Mouse (Mus musculus) limb, embryonic 14.5 days (tissue): ENCODE data around the gene Syt2. TPM values are rescaled to one million over a fixed set of nuclear protein-coding genes. Genes with fewer than 3 reads are reported as not detected.

Experiments used
- ATAC-seq: fragments of 200-750 bp; cut with Nextera tagmentation; 2 replicates; pipeline ENCODE4 v1.8.0; 2017; ENCODE audit warnings: low read depth, moderate number of reproducible peaks, moderate TSS enrichment; ENCODE audit not compliant: low FRiP score
- DNase-seq: peaks from one replicate; pipeline ENCODE4 v3.0.0-alpha.2; 2015; ENCODE audit warnings: low spot score
- H3K27ac ChIP-seq: fragments of 300-500 bp; sonication (generic); replicated peaks from 2 replicates; pipeline ENCODE4 v1.5.1; 2014; ENCODE audit warnings: low read depth, mild to moderate bottlenecking, low read length, moderate library complexity, mixed read lengths
- H3K27me3 ChIP-seq: fragments of 300-500 bp; sonication (generic); 2 replicates; pipeline ENCODE4 v1.6.1; 2014; ENCODE audit warnings: low read length, mixed read lengths; ENCODE audit not compliant: control insufficient read depth, insufficient read depth
- H3K36me3 ChIP-seq: fragments of 300-500 bp; sonication (generic); 2 replicates; pipeline ENCODE4 v1.6.1; 2014; ENCODE audit warnings: mild to moderate bottlenecking, low read length, moderate library complexity, mixed read lengths; ENCODE audit not compliant: control insufficient read depth, insufficient read depth
- H3K4me1 ChIP-seq: fragments of 300-500 bp; sonication (generic); 2 replicates; pipeline ENCODE4 v1.6.1; 2014; ENCODE audit warnings: antibody characterized with exemption, low read length, mixed read lengths; ENCODE audit not compliant: control insufficient read depth, insufficient read depth
- H3K4me2 ChIP-seq: fragments of 300-500 bp; sonication (generic); replicated peaks from 2 replicates; pipeline ENCODE4 v1.6.1; 2014; ENCODE audit warnings: low read depth, mild to moderate bottlenecking, low read length, moderate library complexity; ENCODE audit not compliant: severe bottlenecking
- H3K4me3 ChIP-seq: fragments of 300-500 bp; sonication (generic); replicated peaks from 2 replicates; pipeline ENCODE4 v1.5.1; 2014; ENCODE audit warnings: low read length
- H3K9ac ChIP-seq: fragments of 300-500 bp; sonication (generic); 2 replicates; pipeline ENCODE4 v1.6.1; 2014; ENCODE audit warnings: mild to moderate bottlenecking, low read depth, low read length, moderate library complexity; ENCODE audit not compliant: severe bottlenecking
- H3K9me3 ChIP-seq: fragments of 300-500 bp; sonication (generic); 2 replicates; pipeline ENCODE4 v1.6.1; 2016; ENCODE audit warnings: low read length; ENCODE audit not compliant: control insufficient read depth
- POLR2A ChIP-seq: fragments of 200-500 bp; IDR thresholded peaks from 2 replicates; pipeline ENCODE4 v1.8.0; 2012; ENCODE audit warnings: inconsistent platforms, mild to moderate bottlenecking, moderate library complexity, borderline replicate concordance; ENCODE audit not compliant: insufficient read depth, insufficient read length; ENCODE audit errors: extremely low read depth
- WGBS: fragments of 180-500 bp; shearing (Covaris S2); extraction: QIAGEN DNeasy Blood & Tissue Kit; methylation state at CpG from one replicate; pipeline ENCODE4 v1.1.7; 2014; 5-methylcytosine and 5-hydroxymethylcytosine counted together
- polyA plus RNA-seq, 2 experiments: library from polyadenylated mRNA; depleted of rRNA in 1 of 2; stranded (reverse) in 1 of 2; unstranded in 1 of 2; fragments of >200 nt; fragmentation: Nextera tagmentation in 1 of 2; extraction: Ambion mirVana in 1 of 2; gene quantifications; 2 replicates each; pipeline versions ENCODE4 v1.2.1 to v1.2.3; 2012 to 2014

The Syt2 gene
- polyA plus RNA-seq, 2 experiments: 0.44 to 1.5 TPM

DNA sequence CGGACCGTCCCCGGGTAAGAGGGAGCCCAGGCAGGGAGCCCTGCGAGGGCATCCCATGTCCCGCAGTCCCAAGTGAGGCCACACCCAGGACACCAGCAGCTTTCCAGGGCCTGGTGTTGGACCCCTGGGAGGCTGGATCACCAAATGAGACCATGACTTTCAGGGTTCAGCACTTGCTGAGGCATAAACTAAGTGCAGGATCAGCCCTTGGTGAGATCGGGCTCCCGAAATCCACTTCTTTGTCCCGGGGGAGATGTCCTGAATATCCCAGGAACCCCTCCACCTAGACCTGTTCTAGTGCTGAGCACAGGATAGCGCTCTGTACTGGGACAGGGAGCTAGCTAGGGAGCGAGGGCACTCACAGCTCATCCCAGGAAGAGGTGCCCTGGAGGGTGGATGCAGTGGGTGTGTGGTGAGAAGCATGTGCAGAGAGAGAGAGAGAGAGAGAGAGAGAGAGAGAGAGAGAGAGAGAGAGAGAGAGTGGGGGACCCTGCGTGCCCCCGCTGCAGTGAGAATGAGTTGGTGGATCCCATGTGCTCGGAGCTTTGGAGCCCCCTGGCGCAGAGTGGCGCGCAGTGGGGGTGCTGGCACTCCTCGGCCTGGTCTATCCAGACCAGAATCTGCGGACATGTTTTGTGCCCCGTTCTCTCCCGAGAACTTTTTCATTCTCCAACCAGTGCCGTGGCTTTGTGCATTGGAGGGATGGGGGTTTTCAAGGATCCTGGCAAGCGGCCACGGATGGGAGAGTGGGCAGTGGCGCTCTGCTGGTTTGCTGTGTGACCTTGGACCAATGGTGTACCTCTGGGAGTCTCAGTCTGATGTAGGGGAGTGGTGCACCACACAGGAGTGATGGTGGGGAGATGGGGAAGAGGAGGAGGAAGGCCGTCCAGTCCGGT, 63.2 kb downstream of the Syt2 start:
- DNase-seq (no peak), ATAC-seq (no peak)
- WGBS: 23% methylated on average over 21 of the region's 26 CpGs
- Histone ChIP-seq H3K36me3 (no peaks in the 10 kb centered on the region), H3K4me2 (peak overlapping the region; percentile 96), H3K27me3 (peaks cover 55% of the 10 kb centered on the region), H3K9ac (peak overlapping the region; percentile 56), H3K4me1 (peaks cover 15% of the 10 kb centered on the region; the same call in 1 of the 2 replicates), H3K9me3 (no peaks in the 10 kb centered on the region), H3K4me3 (peak overlapping the region; percentile 47), H3K27ac (no peak overlapping the region)
- no peak for TF ChIP-seq POLR2A

DNA sequence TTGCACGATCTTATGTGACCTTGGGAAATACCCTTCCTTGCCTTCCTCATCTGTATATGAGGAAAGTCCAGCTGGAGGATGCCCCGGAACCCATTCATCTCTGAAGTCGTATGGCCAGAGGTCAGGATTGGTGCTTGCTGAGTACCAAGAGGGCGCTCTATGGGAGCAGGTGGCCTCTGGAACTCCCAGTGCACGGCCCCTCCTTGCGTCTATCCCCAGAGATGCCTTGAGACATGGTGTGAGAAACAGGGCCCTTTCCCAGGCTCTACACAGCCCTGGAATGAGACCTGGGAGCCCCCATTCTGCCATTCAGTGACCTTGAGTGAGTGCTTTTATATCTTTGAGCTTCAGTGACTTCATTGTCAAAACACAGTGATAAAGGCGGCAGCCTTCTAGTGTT, 64.6 kb downstream of the Syt2 start:
- Histone ChIP-seq H3K4me2 (no peak overlapping the region), H3K27ac (no peak overlapping the region), H3K9ac (no peak overlapping the region), H3K4me1 (peaks cover 11% of the 10 kb centered on the region; the same call in 1 of the 2 replicates), H3K36me3 (no peaks in the 10 kb centered on the region), H3K4me3 (no peak overlapping the region), H3K27me3 (peaks cover 50% of the 10 kb centered on the region), H3K9me3 (no peaks in the 10 kb centered on the region)
- no peak for ATAC-seq
- DNase-seq: no peak
- TF ChIP-seq POLR2A: no peak
- 69% methylated on average over 7 of the region's 7 CpGs for WGBS

DNA sequence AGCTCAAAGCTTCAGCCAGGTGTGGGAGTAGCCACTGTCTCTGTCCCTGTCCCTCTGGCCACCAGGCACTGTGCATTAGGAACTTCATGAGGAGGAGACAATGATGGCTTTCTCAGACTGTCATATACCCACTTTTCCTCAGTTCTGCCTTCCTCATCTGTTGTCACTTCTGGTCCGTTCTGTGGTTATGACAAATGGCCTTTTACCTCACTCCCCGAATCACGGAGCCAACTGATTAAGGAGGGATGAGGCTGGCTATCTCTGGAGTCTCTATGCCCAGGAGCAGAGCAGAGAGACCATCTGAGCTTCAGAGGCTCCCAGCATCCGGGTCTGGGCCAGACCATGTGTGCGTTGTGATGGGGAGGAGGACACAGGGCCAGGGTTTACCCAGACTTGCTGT, 65.2 kb downstream of the Syt2 start:
- no peak for TF ChIP-seq POLR2A

DNA sequence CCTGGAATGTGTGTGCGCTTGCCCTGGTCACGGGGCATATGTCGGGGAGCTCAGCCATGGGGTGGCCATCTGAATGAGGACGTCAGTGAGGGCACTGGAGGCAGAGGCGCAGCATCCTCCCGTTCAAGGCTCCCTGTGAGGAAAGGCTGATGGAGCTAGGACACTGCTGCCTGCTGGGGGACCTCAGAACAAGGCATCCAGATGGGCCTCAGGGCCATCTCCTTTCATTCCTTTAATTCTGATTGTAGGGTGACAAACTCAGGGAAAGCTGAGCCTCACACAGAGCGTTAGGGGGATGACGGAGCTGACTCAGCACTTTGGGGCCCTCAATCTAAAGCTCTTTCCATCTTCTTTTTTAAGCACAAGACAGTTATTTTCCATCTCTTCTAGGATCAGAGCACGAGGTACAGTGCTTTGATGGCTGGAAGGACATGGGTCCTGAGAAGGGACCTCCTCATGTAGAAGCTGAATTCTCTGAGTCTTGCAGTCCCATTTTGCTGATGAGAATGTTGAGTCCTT, 66.4 kb downstream of the Syt2 start:
- DNase-seq: no peak
- no peak overlapping the region for H3K27ac ChIP-seq
- H3K27me3 ChIP-seq: peaks cover 35% of the 10 kb centered on the region
- H3K9me3 ChIP-seq: no peaks in the 10 kb centered on the region
- no peak overlapping the region for H3K9ac ChIP-seq
- no peaks in the 10 kb centered on the region for H3K36me3 ChIP-seq
- no peak overlapping the region for H3K4me3 ChIP-seq
- H3K4me2 ChIP-seq: no peak overlapping the region
- TF ChIP-seq POLR2A: no peak
- 77% methylated on average over 9 of the region's 9 CpGs for WGBS
- H3K4me1 ChIP-seq: peaks cover 11% of the 10 kb centered on the region; the same call in 1 of the 2 replicates
- no peak for ATAC-seq

More for the DNA sequence above, 65.2 kb downstream of the Syt2 start:
- Histone ChIP-seq H3K4me1 (peaks cover 11% of the 10 kb centered on the region; the same call in 1 of the 2 replicates), H3K9ac (no peak overlapping the region), H3K36me3 (no peaks in the 10 kb centered on the region), H3K4me3 (no peak overlapping the region), H3K27ac (no peak overlapping the region), H3K4me2 (no peak overlapping the region), H3K27me3 (peaks cover 46% of the 10 kb centered on the region), H3K9me3 (no peaks in the 10 kb centered on the region)
- DNase-seq (no peak), ATAC-seq (no peak)
- WGBS: 80% methylated on average over 5 of the region's 5 CpGs

GRCm38 (mm10) chr1:134713421-134713969, 67.0 kb downstream of the Syt2 start:
- WGBS: 33% methylated on average over 11 of the region's 11 CpGs
- Histone ChIP-seq H3K36me3 (no peaks in the 10 kb centered on the region), H3K27me3 (peaks cover 28% of the 10 kb centered on the region), H3K27ac (no peak overlapping the region), H3K4me2 (no peak overlapping the region), H3K4me1 (peaks cover 8% of the 10 kb centered on the region; the same call in 1 of the 2 replicates), H3K4me3 (no peak overlapping the region), H3K9me3 (no peaks in the 10 kb centered on the region), H3K9ac (no peak overlapping the region)
- DNase-seq (no peak), ATAC-seq (no peak)
- TF ChIP-seq POLR2A: no peak
